Mouse (Mus musculus): ENCODE data around the gene Acot7. TPM values are rescaled to one million over a fixed set of nuclear protein-coding genes. Genes with fewer than 3 reads are reported as not detected.

Acot7 gene
- polyA plus RNA-seq, 1 experiment from 2014 or later: 63.4 TPM

DNA sequence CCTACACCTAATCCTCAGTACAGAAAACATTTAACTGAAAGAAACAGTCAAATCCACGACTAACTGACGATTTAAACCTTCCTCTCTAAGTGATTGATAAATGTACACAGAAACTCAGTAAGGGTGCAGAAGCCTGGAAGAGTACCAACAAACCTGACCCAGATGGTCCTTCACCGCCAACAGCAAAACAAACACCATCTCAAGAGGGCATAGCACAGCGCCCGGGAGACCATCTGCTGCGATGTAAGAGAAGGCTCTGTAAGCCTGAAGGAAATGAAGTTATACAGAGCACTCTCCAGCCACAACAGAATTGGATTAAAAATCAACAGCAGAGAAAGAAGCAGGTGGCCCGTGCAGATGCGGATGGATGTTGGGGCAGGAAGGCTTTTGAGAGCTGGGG, 9.9 kb upstream of the Acot7 start:
- H3K36me3 ChIP-seq (ENCODE audit: insufficient read depth, low read length): no peaks in the 10 kb centered on the region
- no peak overlapping the region for H3K9ac ChIP-seq (replicated peaks; ENCODE audit: low read depth)
- H3K27me3 ChIP-seq (replicated peaks; ENCODE audit: insufficient read depth, low read length): no peaks in the 10 kb centered on the region
- H3K4me2 ChIP-seq (replicated peaks; ENCODE audit: low read depth, low read length): no peak overlapping the region
- 28% methylated on average over 8 of the region's 8 CpGs for WGBS
- H3K27ac ChIP-seq (ENCODE audit: low read length): peak overlapping the region; percentile 21; the same call in 1 of the 2 replicates
- ATAC-seq (peak; percentile 85), DNase-seq (ENCODE audit: low spot score) (peak; percentile 82)
- H3K9me3 ChIP-seq (ENCODE audit: low read length): no peaks in the 10 kb centered on the region
- H3K4me3 ChIP-seq (ENCODE audit: low read depth, low read length): no peak overlapping the region
- H3K4me1 ChIP-seq (ENCODE audit: insufficient read depth, low read depth, low read length): no peaks in the 10 kb centered on the region
- TF ChIP-seq CTCF (IDR thresholded peaks at IDR 0.05) (no peak), EP300 (IDR thresholded peaks at IDR 0.05) (no peak)

DNA sequence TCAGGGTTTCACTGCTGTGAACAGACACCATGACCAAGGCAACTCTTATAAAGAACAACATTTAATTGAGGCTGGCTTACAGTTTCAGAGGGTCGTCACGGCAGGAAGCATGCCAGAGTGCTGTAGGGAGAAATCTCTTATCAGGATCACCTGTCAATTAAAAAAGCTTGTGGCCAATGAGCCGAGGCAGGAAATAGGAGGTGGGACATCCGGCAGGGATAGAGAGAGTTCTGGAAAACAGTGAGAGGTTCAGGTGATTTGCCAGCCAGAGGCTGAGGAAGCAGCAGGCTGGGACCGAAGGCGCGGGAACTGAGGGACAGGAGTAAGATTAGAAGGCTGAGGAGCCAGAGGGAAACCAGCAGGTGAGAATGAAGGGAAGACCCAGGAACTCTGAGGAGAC, 8.8 kb upstream of the Acot7 start:
- Histone ChIP-seq H3K4me3 (ENCODE audit: low read depth, low read length) (no peak overlapping the region), H3K9ac (replicated peaks; ENCODE audit: low read depth) (no peak overlapping the region), H3K9me3 (ENCODE audit: low read length) (no peaks in the 10 kb centered on the region), H3K27me3 (replicated peaks; ENCODE audit: insufficient read depth, low read length) (no peaks in the 10 kb centered on the region), H3K4me2 (replicated peaks; ENCODE audit: low read depth, low read length) (no peak overlapping the region), H3K4me1 (ENCODE audit: insufficient read depth, low read depth, low read length) (no peaks in the 10 kb centered on the region), H3K27ac (ENCODE audit: low read length) (no peak overlapping the region), H3K36me3 (ENCODE audit: insufficient read depth, low read length) (no peaks in the 10 kb centered on the region)
- ATAC-seq (no peak), DNase-seq (ENCODE audit: low spot score) (no peak)
- 67% methylated on average over 7 of the region's 7 CpGs for WGBS
- TF ChIP-seq EP300 (IDR thresholded peaks at IDR 0.05): no peak
- no peak for TF ChIP-seq CTCF (IDR thresholded peaks at IDR 0.05)

DNA sequence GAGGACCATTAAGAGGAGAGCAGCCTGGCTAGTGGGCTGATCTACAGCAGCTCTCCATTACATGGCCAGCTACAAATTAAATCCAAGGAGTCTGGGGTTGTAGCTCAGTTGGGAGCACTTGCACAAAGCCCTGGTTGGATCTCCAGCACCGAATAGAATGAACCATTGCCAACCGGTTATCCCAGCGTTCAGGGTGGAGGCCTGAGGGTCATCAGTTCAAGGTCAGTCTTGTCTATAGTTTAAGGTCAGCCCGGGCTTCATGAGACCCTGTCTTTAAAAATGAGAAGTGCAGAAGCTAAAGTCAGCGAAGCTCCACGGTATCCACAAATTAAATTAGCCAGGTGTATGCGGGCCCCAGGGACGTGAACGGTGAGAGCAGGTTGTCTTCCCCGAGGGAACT, 7.6 kb upstream of the Acot7 start:
- WGBS: 86% methylated on average over 10 of the region's 10 CpGs
- no peaks in the 10 kb centered on the region for H3K27me3 ChIP-seq (replicated peaks; ENCODE audit: insufficient read depth, low read length)
- H3K4me1 ChIP-seq (ENCODE audit: insufficient read depth, low read depth, low read length): no peaks in the 10 kb centered on the region
- H3K4me3 ChIP-seq (ENCODE audit: low read depth, low read length): no peak overlapping the region
- no peaks in the 10 kb centered on the region for H3K36me3 ChIP-seq (ENCODE audit: insufficient read depth, low read length)
- H3K27ac ChIP-seq (ENCODE audit: low read length): no peak overlapping the region
- no peaks in the 10 kb centered on the region for H3K9me3 ChIP-seq (ENCODE audit: low read length)
- no peak overlapping the region for H3K9ac ChIP-seq (replicated peaks; ENCODE audit: low read depth)
- ATAC-seq: no peak
- no peak for TF ChIP-seq EP300 (IDR thresholded peaks at IDR 0.05)
- TF ChIP-seq CTCF (IDR thresholded peaks at IDR 0.05): no peak
- DNase-seq (ENCODE audit: low spot score): no peak
- no peak overlapping the region for H3K4me2 ChIP-seq (replicated peaks; ENCODE audit: low read depth, low read length)

DNA sequence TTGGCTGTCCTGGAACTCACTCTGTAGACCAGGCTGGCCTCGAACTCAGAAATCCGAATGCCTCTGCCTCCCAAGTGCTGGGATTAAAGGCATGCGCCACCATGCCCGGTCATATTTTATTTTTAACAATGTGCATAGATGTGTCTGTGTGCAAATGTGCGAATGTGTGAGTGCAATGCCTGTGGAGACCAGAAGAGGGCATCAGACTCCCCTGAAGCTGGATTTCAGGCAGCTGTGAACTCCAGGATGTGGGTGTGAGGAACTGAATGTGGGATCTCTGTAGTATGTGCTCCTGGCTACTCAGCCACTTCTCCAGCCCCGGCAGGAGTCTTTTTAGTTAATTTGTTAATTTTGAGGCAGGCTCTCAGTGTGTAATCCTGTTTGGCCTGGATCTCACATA, 6.4 kb upstream of the Acot7 start:
- Histone ChIP-seq H3K9ac (replicated peaks; ENCODE audit: low read depth) (no peak overlapping the region), H3K4me1 (ENCODE audit: insufficient read depth, low read depth, low read length) (no peaks in the 10 kb centered on the region), H3K36me3 (ENCODE audit: insufficient read depth, low read length) (no peaks in the 10 kb centered on the region), H3K4me3 (ENCODE audit: low read depth, low read length) (no peak overlapping the region), H3K4me2 (replicated peaks; ENCODE audit: low read depth, low read length) (no peak overlapping the region), H3K9me3 (ENCODE audit: low read length) (no peaks in the 10 kb centered on the region), H3K27me3 (replicated peaks; ENCODE audit: insufficient read depth, low read length) (no peaks in the 10 kb centered on the region), H3K27ac (ENCODE audit: low read length) (no peak overlapping the region)
- TF ChIP-seq EP300 (IDR thresholded peaks at IDR 0.05) (no peak), CTCF (IDR thresholded peaks at IDR 0.05) (peak; percentile 49)
- 84% methylated on average over 6 of the region's 6 CpGs for WGBS
- ATAC-seq (no peak), DNase-seq (ENCODE audit: low spot score) (no peak)

DNA sequence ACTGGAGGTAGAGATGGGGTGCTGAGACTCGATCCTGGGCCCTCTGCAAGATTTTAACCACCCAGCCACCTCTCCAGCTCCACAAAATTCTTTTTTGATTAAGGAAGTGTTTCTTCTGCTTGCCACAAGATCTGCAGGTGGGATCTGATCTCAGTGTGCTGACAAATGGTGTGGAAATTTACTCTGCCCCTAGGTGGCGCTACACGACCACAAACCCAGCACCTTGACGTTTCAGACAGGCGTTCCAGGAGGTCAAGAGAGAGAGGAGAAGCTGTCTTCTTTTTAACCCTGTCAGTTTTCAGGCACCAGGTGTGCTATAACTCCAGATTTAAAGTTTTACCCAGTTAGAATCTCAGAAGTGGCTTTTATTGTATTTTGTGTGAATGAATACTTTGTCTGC, 4.9 kb upstream of the Acot7 start:
- Histone ChIP-seq H3K4me3 (ENCODE audit: low read depth, low read length) (no peak overlapping the region), H3K36me3 (ENCODE audit: insufficient read depth, low read length) (no peaks in the 10 kb centered on the region), H3K4me2 (replicated peaks; ENCODE audit: low read depth, low read length) (no peak overlapping the region), H3K27ac (ENCODE audit: low read length) (no peak overlapping the region), H3K4me1 (ENCODE audit: insufficient read depth, low read depth, low read length) (no peaks in the 10 kb centered on the region), H3K9ac (replicated peaks; ENCODE audit: low read depth) (no peak overlapping the region), H3K27me3 (replicated peaks; ENCODE audit: insufficient read depth, low read length) (no peaks in the 10 kb centered on the region), H3K9me3 (ENCODE audit: low read length) (no peaks in the 10 kb centered on the region)
- TF ChIP-seq CTCF (IDR thresholded peaks at IDR 0.05): peak; percentile 92
- TF ChIP-seq EP300 (IDR thresholded peaks at IDR 0.05): no peak
- WGBS: 0% methylated on average over 5 of the region's 5 CpGs
- DNase-seq (ENCODE audit: low spot score) (peak; percentile 83), ATAC-seq (no peak)

DNA sequence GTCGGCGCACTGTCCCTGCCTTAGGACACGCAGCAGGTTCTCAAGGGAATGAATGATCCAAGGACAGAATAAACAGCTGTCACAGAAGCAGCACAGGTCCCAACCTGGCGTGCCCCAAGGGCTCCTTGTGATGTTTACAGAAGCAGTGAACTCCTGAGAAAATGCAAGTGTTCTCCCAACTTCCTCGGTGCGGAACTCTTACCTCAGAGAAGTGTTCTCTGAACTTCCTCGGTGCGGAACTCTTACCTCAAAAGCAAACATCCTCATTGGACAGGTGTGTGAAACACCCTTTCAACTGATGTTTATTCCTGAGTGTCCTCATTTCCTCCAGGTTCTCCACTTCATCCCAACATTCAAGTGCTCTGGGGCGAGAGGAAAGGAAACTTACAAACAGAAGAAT, 4.0 kb upstream of the Acot7 start:
- peak; percentile 77 for DNase-seq (ENCODE audit: low spot score)
- WGBS: 57% methylated on average over 9 of the region's 9 CpGs
- Histone ChIP-seq H3K9ac (replicated peaks; ENCODE audit: low read depth) (no peak overlapping the region), H3K27me3 (replicated peaks; ENCODE audit: insufficient read depth, low read length) (no peaks in the 10 kb centered on the region), H3K9me3 (ENCODE audit: low read length) (no peaks in the 10 kb centered on the region), H3K4me1 (ENCODE audit: insufficient read depth, low read depth, low read length) (peaks cover 3% of the 10 kb centered on the region; the same call in 1 of the 2 replicates), H3K4me2 (replicated peaks; ENCODE audit: low read depth, low read length) (no peak overlapping the region), H3K27ac (ENCODE audit: low read length) (no peak overlapping the region), H3K36me3 (ENCODE audit: insufficient read depth, low read length) (no peaks in the 10 kb centered on the region), H3K4me3 (ENCODE audit: low read depth, low read length) (no peak overlapping the region)
- peak; percentile 3; the same call in 1 of the 2 replicates for ATAC-seq
- TF ChIP-seq CTCF (IDR thresholded peaks at IDR 0.05): no peak
- peak; percentile 41; the same call in 1 of the 2 replicates for TF ChIP-seq EP300 (IDR thresholded peaks at IDR 0.05)

DNA sequence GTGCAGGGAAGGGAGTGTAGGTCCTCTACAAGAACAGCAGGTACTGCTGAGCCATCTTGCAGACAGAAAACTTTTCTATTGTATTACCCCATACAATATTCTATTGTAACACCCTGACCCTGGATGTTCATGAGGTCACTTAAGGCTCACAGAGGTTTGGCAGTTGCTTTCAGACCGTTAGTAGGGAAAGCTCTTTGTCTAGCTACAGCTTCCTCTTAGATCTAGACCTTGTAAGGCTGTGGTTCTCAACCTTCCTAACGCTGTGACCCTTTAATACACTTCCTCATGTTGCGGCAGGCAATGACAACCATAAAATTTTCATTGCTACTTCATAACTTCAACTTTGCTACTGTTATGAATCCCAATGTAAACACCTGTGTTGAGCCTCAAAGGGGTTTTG, 1.3 kb upstream of the Acot7 start:
- peaks cover 6% of the 10 kb centered on the region; the same call in 1 of the 2 replicates for H3K4me1 ChIP-seq (ENCODE audit: insufficient read depth, low read depth, low read length)
- no peaks in the 10 kb centered on the region for H3K36me3 ChIP-seq (ENCODE audit: insufficient read depth, low read length)
- TF ChIP-seq CTCF (IDR thresholded peaks at IDR 0.05): no peak
- H3K27ac ChIP-seq (ENCODE audit: low read length): no peak overlapping the region
- H3K4me3 ChIP-seq (ENCODE audit: low read depth, low read length): no peak overlapping the region
- DNase-seq (ENCODE audit: low spot score) (no peak), ATAC-seq (no peak)
- H3K9ac ChIP-seq (replicated peaks; ENCODE audit: low read depth): no peak overlapping the region
- 61% methylated on average over 3 of the region's 3 CpGs for WGBS
- no peak overlapping the region for H3K4me2 ChIP-seq (replicated peaks; ENCODE audit: low read depth, low read length)
- H3K27me3 ChIP-seq (replicated peaks; ENCODE audit: insufficient read depth, low read length): no peaks in the 10 kb centered on the region
- no peaks in the 10 kb centered on the region for H3K9me3 ChIP-seq (ENCODE audit: low read length)
